Mouse (Mus musculus): ENCODE measurements around the gene Rbm43. TPM values are rescaled to one million over a fixed set of nuclear protein-coding genes. Genes with fewer than 3 reads are reported as not detected.

The Rbm43 gene
- polyA plus RNA-seq (2012; ENCODE audit: insufficient read depth, insufficient read length, low replicate concordance, missing spikeins) = not detected in 2 replicates

- Histone ChIP-seq H3K4me3 (ENCODE audit: insufficient read depth, low read depth, low read length) (peak within 1 kb of the TSS; percentile 66), H3K4me1 (ENCODE audit: control insufficient read depth, insufficient read depth, low read length) (no peaks in the 10 kb centered on the region; the same call in 1 of the 2 replicates), H3K27ac (ENCODE audit: insufficient read depth, low read depth, low read length) (no peak within 1 kb of the TSS)
- WGBS = 1% methylated on average over 48 of the region's 48 CpGs
- TF ChIP-seq CTCF (IDR thresholded peaks at IDR 0.05; ENCODE audit: insufficient read depth, low read depth, low read length) (no peak), POLR2A (IDR thresholded peaks at IDR 0.05; ENCODE audit: insufficient read depth, low read depth, low read length) (no peak)
These were observed at the start of gene Rbm43 for GRCm38 (mm10) chr2:51934574-51935334. TSS of gene Rbm43 (minus strand) at chr2:51935163.

- H3K27ac ChIP-seq (ENCODE audit: insufficient read depth, low read depth, low read length) = no peak overlapping the region
- H3K4me3 ChIP-seq (ENCODE audit: insufficient read depth, low read depth, low read length) = no peak overlapping the region
- TF ChIP-seq POLR2A (IDR thresholded peaks at IDR 0.05; ENCODE audit: insufficient read depth, low read depth, low read length) (no peak), CTCF (IDR thresholded peaks at IDR 0.05; ENCODE audit: insufficient read depth, low read depth, low read length) (no peak)
- H3K4me1 ChIP-seq (ENCODE audit: control insufficient read depth, insufficient read depth, low read length) = peaks cover 3% of the 10 kb centered on the region; the same call in 1 of the 2 replicates
- 76% methylated on average over 13 of the region's 13 CpGs for WGBS
These were observed 47.3 kb upstream of the Rbm43 start for GRCm38 (mm10) chr2:51982288-51982687.

- WGBS = 38% methylated on average over 11 of the region's 11 CpGs
- TF ChIP-seq POLR2A (IDR thresholded peaks at IDR 0.05; ENCODE audit: insufficient read depth, low read depth, low read length) = no peak
- no peak for TF ChIP-seq CTCF (IDR thresholded peaks at IDR 0.05; ENCODE audit: insufficient read depth, low read depth, low read length)
- peaks cover 3% of the 10 kb centered on the region; the same call in 1 of the 2 replicates for H3K4me1 ChIP-seq (ENCODE audit: control insufficient read depth, insufficient read depth, low read length)
- no peak overlapping the region for H3K4me3 ChIP-seq (ENCODE audit: insufficient read depth, low read depth, low read length)
- H3K27ac ChIP-seq (ENCODE audit: insufficient read depth, low read depth, low read length) = no peak overlapping the region
These were observed 46.7 kb upstream of the Rbm43 start for GRCm38 (mm10) chr2:51981630-51982029.

GRCm38 (mm10) chr2:51973410-51973968 is 38.5 kb upstream of the Rbm43 start, which contains the start of gene Nmi:
TSS of gene Nmi (minus strand) at chr2:51973494.
- H3K27ac ChIP-seq (ENCODE audit: insufficient read depth, low read depth, low read length) = peak within 1 kb of the TSS; percentile 27
- WGBS = 60% methylated on average over 9 of the region's 9 CpGs
- TF ChIP-seq POLR2A (IDR thresholded peaks at IDR 0.05; ENCODE audit: insufficient read depth, low read depth, low read length) (no peak), CTCF (IDR thresholded peaks at IDR 0.05; ENCODE audit: insufficient read depth, low read depth, low read length) (no peak)

GRCm38 (mm10) chr2:51972641-51973409 is 37.9 kb upstream of the Rbm43 start:
- peak overlapping the region; percentile 27 for H3K27ac ChIP-seq (ENCODE audit: insufficient read depth, low read depth, low read length)
- peak overlapping the region; percentile 65 for H3K4me3 ChIP-seq (ENCODE audit: insufficient read depth, low read depth, low read length)
- TF ChIP-seq CTCF (IDR thresholded peaks at IDR 0.05; ENCODE audit: insufficient read depth, low read depth, low read length) = no peak
- TF ChIP-seq POLR2A (IDR thresholded peaks at IDR 0.05; ENCODE audit: insufficient read depth, low read depth, low read length) = no peak
- WGBS = 2% methylated on average over 40 of the region's 40 CpGs
- H3K4me1 ChIP-seq (ENCODE audit: control insufficient read depth, insufficient read depth, low read length) = no peaks in the 10 kb centered on the region

More at GRCm38 (mm10) chr2:51973410-51973968, 38.5 kb upstream of the Rbm43 start, which contains the start of gene Nmi:
- H3K4me1 ChIP-seq (ENCODE audit: control insufficient read depth, insufficient read depth, low read length) = no peaks in the 10 kb centered on the region
- peak within 1 kb of the TSS; percentile 65 for H3K4me3 ChIP-seq (ENCODE audit: insufficient read depth, low read depth, low read length)

GRCm38 (mm10) chr2:51972142-51972541 is 37.2 kb upstream of the Rbm43 start:
- TF ChIP-seq POLR2A (IDR thresholded peaks at IDR 0.05; ENCODE audit: insufficient read depth, low read depth, low read length) = no peak
- TF ChIP-seq CTCF (IDR thresholded peaks at IDR 0.05; ENCODE audit: insufficient read depth, low read depth, low read length) = no peak
- Histone ChIP-seq H3K4me1 (ENCODE audit: control insufficient read depth, insufficient read depth, low read length) (no peaks in the 10 kb centered on the region), H3K27ac (ENCODE audit: insufficient read depth, low read depth, low read length) (no peak overlapping the region), H3K4me3 (ENCODE audit: insufficient read depth, low read depth, low read length) (peak overlapping the region; percentile 9; the same call in 1 of the 2 replicates)
- WGBS = 29% methylated on average over 5 of the region's 5 CpGs

GRCm38 (mm10) chr2:51970897-51971296 is 35.9 kb upstream of the Rbm43 start:
- Histone ChIP-seq H3K4me3 (ENCODE audit: insufficient read depth, low read depth, low read length) (no peak overlapping the region), H3K4me1 (ENCODE audit: control insufficient read depth, insufficient read depth, low read length) (no peaks in the 10 kb centered on the region), H3K27ac (ENCODE audit: insufficient read depth, low read depth, low read length) (no peak overlapping the region)
- WGBS = over 99% methylated on average over 4 of the region's 4 CpGs
- TF ChIP-seq CTCF (IDR thresholded peaks at IDR 0.05; ENCODE audit: insufficient read depth, low read depth, low read length) (no peak), POLR2A (IDR thresholded peaks at IDR 0.05; ENCODE audit: insufficient read depth, low read depth, low read length) (no peak)

GRCm38 (mm10) chr2:51967288-51967687 is 32.3 kb upstream of the Rbm43 start:
- Histone ChIP-seq H3K4me1 (ENCODE audit: control insufficient read depth, insufficient read depth, low read length) (no peaks in the 10 kb centered on the region), H3K4me3 (ENCODE audit: insufficient read depth, low read depth, low read length) (no peak overlapping the region), H3K27ac (ENCODE audit: insufficient read depth, low read depth, low read length) (no peak overlapping the region)
- WGBS = 96% methylated on average over 3 of the region's 3 CpGs
- no peak for TF ChIP-seq CTCF (IDR thresholded peaks at IDR 0.05; ENCODE audit: insufficient read depth, low read depth, low read length)
- no peak for TF ChIP-seq POLR2A (IDR thresholded peaks at IDR 0.05; ENCODE audit: insufficient read depth, low read depth, low read length)

All from olfactory bulb, adult 2 months (tissue).